Mouse (Mus musculus) embryonic facial prominence, embryonic 13.5 days (tissue): ENCODE results near the gene Olfr145. TPM values are rescaled to one million over a fixed set of nuclear protein-coding genes. Genes with fewer than 3 reads are reported as not detected.

Source experiments
- ATAC-seq: fragments of 200-750 bp; cut with Nextera tagmentation; 2 replicates; pipeline ENCODE4 v1.8.0; 2017; ENCODE audit warnings: low read depth; ENCODE audit not compliant: insufficient number of reproducible peaks, insufficient read depth, low FRiP score, low TSS enrichment
- H3K27ac ChIP-seq: fragments of 300-500 bp; sonication (generic); 2 replicates; pipeline ENCODE4 v1.5.1; 2015; ENCODE audit warnings: moderate library complexity, mild to moderate bottlenecking, inconsistent platforms
- H3K27me3 ChIP-seq: fragments of 300-500 bp; sonication (generic); 2 replicates; pipeline ENCODE4 v1.6.1; 2015; ENCODE audit warnings: mild to moderate bottlenecking, inconsistent platforms
- H3K36me3 ChIP-seq: fragments of 300-500 bp; sonication (generic); 2 replicates; pipeline ENCODE4 v1.6.1; 2015; ENCODE audit warnings: mild to moderate bottlenecking, inconsistent platforms
- H3K4me1 ChIP-seq: fragments of 300-500 bp; sonication (generic); 2 replicates; pipeline ENCODE4 v1.6.1; 2015; ENCODE audit warnings: inconsistent platforms
- H3K4me2 ChIP-seq: fragments of 300-500 bp; sonication (generic); 2 replicates; pipeline ENCODE4 v1.6.1; 2015; ENCODE audit warnings: moderate library complexity, mild to moderate bottlenecking, inconsistent platforms
- H3K4me3 ChIP-seq: fragments of 300-500 bp; sonication (generic); 2 replicates; pipeline ENCODE4 v1.5.1; 2015; ENCODE audit warnings: mild to moderate bottlenecking, inconsistent platforms
- H3K9ac ChIP-seq: fragments of 300-500 bp; sonication (generic); 2 replicates; pipeline ENCODE4 v1.6.1; 2015; ENCODE audit warnings: mild to moderate bottlenecking, inconsistent platforms
- H3K9me3 ChIP-seq: fragments of 300-500 bp; sonication (generic); 2 replicates; pipeline ENCODE4 v1.6.1; 2016; ENCODE audit warnings: inconsistent platforms
- WGBS: fragments of 180-500 bp; shearing (Covaris S2); methylation state at CpG from one replicate; pipeline ENCODE4 v1.1.7; 2015; ENCODE audit warnings: mixed read lengths; 5-methylcytosine and 5-hydroxymethylcytosine counted together
- polyA plus RNA-seq: library from polyadenylated mRNA; unstranded; fragments of >200 nt; fragmentation: Nextera tagmentation; extraction: Ambion mirVana; gene quantifications from 2 replicates; pipeline ENCODE4 v1.2.1, GENCODE M21; 2015

Olfr145 gene
- polyA plus RNA-seq, 1 experiment from 2014 or later, result not detected

- no peak overlapping the region for H3K4me3 ChIP-seq
- H3K27me3 ChIP-seq, result no peaks in the 10 kb centered on the region
- WGBS, result 51% methylated on average over 3 of the region's 3 CpGs
- no peaks in the 10 kb centered on the region for H3K36me3 ChIP-seq
- H3K9ac ChIP-seq, result no peak overlapping the region
- H3K4me2 ChIP-seq, result no peak overlapping the region
- ATAC-seq, result no peak
- no peaks in the 10 kb centered on the region for H3K9me3 ChIP-seq
- H3K4me1 ChIP-seq, result no peaks in the 10 kb centered on the region
- no peak overlapping the region for H3K27ac ChIP-seq
These were observed 29.8 kb downstream of the Olfr145 start for GRCm38 (mm10) chr9:37926019-37927013.

GRCm38 (mm10) chr9:37932519-37932918 is 36.0 kb downstream of the Olfr145 start:
- no peak overlapping the region for H3K9ac ChIP-seq
- WGBS, result 4% methylated on average over 11 of the region's 11 CpGs
- no peak for ATAC-seq

DNA sequence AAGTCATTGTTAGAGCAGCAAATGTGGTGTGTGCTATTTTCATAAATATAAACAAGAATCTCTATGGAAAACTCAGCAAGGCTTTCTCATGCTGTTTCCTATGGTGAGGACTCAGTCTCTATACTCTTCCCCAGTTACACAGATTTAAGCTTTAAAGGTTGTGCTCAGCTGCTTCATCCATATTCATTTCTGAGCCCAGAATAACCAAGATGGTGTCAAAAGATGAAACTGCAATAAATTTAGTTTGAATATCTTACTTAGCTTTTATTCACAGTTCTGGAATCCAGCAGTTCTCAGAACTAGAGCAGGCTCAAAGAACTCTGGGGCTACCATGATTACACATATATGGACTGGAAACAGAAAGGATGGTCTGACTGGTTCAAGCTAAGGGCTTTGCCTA is 37.6 kb downstream of the Olfr145 start:
- Histone ChIP-seq H3K4me2 (no peak overlapping the region), H3K27me3 (no peaks in the 10 kb centered on the region), H3K9me3 (no peaks in the 10 kb centered on the region), H3K36me3 (no peaks in the 10 kb centered on the region), H3K9ac (no peak overlapping the region), H3K27ac (no peak overlapping the region), H3K4me3 (no peak overlapping the region), H3K4me1 (no peaks in the 10 kb centered on the region)
- no peak for ATAC-seq

More at GRCm38 (mm10) chr9:37932519-37932918, 36.0 kb downstream of the Olfr145 start:
- Histone ChIP-seq H3K4me3 (no peak overlapping the region), H3K27me3 (no peaks in the 10 kb centered on the region), H3K27ac (no peak overlapping the region), H3K4me1 (no peaks in the 10 kb centered on the region), H3K9me3 (no peaks in the 10 kb centered on the region), H3K36me3 (no peaks in the 10 kb centered on the region), H3K4me2 (no peak overlapping the region)

DNA sequence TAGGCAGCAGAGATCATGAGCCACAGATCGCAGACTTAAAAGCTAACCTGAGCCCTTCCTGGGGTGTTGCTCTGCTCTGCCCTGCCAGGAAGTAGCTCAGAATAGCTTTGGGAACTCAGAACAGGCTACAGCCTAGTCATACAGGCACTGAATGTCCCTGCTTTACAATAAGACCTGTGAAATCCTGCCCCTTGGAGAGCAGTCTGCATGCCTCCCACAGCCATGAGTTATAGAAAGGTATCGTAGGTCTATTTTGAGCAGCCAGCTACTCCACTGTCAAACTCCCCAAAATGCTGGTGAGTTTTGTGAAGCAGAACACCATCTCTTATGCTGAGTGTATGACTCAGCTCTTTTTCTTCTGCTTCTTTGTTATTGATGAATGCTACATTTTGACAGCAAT is 44.6 kb downstream of the Olfr145 start:
- WGBS, result 93% methylated on average over 2 of the region's 2 CpGs
- no peaks in the 10 kb centered on the region for H3K27me3 ChIP-seq
- no peak for ATAC-seq
- no peaks in the 10 kb centered on the region for H3K36me3 ChIP-seq
- no peak overlapping the region for H3K27ac ChIP-seq
- H3K4me2 ChIP-seq, result no peak overlapping the region
- H3K9ac ChIP-seq, result no peak overlapping the region
- H3K4me1 ChIP-seq, result no peaks in the 10 kb centered on the region
- H3K9me3 ChIP-seq, result no peaks in the 10 kb centered on the region
- no peak overlapping the region for H3K4me3 ChIP-seq

Other genes starting within 250 kb of the Olfr145 start
- 173 and 182 TPM in 2 replicates for gene Tbrg1, start 239.4 kb upstream of the Olfr145 start, polyA plus RNA-seq
- gene Panx3, start 227.5 kb upstream of the Olfr145 start, polyA plus RNA-seq, result 16.7 and 22.4 TPM in 2 replicates
- not detected in 2 replicates for gene Olfr160, start 180.5 kb upstream of the Olfr145 start, polyA plus RNA-seq
- 0.10 TPM in 1 of 2 replicates, not detected in the other for gene Olfr874, start 151.6 kb upstream of the Olfr145 start, polyA plus RNA-seq
- gene Olfr875, start 124.9 kb upstream of the Olfr145 start, polyA plus RNA-seq, result not detected in 2 replicates
- not detected in 2 replicates for gene Olfr876, start 93.7 kb upstream of the Olfr145 start, polyA plus RNA-seq
- gene Olfr877, start 42.5 kb upstream of the Olfr145 start, polyA plus RNA-seq, result not detected in 2 replicates
- not detected in 2 replicates for gene Olfr878, start 21.1 kb downstream of the Olfr145 start, polyA plus RNA-seq
- gene Olfr881, start 95.1 kb downstream of the Olfr145 start, polyA plus RNA-seq, result not detected in 2 replicates
- not detected in 2 replicates for gene Olfr883, start 129.1 kb downstream of the Olfr145 start, polyA plus RNA-seq
- 0.18 TPM in 1 of 2 replicates, not detected in the other for gene Olfr884, start 149.8 kb downstream of the Olfr145 start, polyA plus RNA-seq
- gene Olfr885, start 164.6 kb downstream of the Olfr145 start, polyA plus RNA-seq, result not detected in 2 replicates
- not detected in 2 replicates for gene Olfr887, start 187.3 kb downstream of the Olfr145 start, polyA plus RNA-seq
- not detected in 2 replicates for gene Olfr888, start 211.4 kb downstream of the Olfr145 start, polyA plus RNA-seq
- gene Olfr889, start 218.5 kb downstream of the Olfr145 start, polyA plus RNA-seq, result 0.04 and 0.11 TPM in 2 replicates
- gene Olfr890, start 245.8 kb downstream of the Olfr145 start, polyA plus RNA-seq, result not detected in 2 replicates